Mouse (Mus musculus): ENCODE results near the gene Lce1f.
"Not testable (repeated sequence)": the region's sequence is repeated elsewhere in the genome, so short reads cannot be mapped to it uniquely, and the experiment has no call there.

The Lce1f gene

GRCm38 (mm10) chr3:92720250-92720649 lies at the start of gene Lce1f:
Gene Lce1f (minus strand): TSS chr3:92720350.
- DNase-seq (ENCODE audit: low spot score): no peak

- no peak for DNase-seq (ENCODE audit: low spot score)
Measured at GRCm38 (mm10) chr3:92764965-92765364, 44.8 kb upstream of the Lce1f start, which contains the start of gene Lce1h. Gene Lce1h (minus strand): TSS chr3:92765065.

- DNase-seq (ENCODE audit: low spot score): no peak
Measured at GRCm38 (mm10) chr3:92753197-92753596, 33.0 kb upstream of the Lce1f start.

- no peak for DNase-seq (ENCODE audit: low spot score)
Measured at GRCm38 (mm10) chr3:92752238-92752637, 32.1 kb upstream of the Lce1f start, which contains the start of gene Lce1g. Gene Lce1g (minus strand): TSS chr3:92752338.

- no peak for DNase-seq (ENCODE audit: low spot score)
Measured at GRCm38 (mm10) chr3:92738996-92739395, 18.8 kb upstream of the Lce1f start, which contains the start of gene Gm38119. Gene Gm38119 (minus strand): TSS chr3:92739096.

DNA sequence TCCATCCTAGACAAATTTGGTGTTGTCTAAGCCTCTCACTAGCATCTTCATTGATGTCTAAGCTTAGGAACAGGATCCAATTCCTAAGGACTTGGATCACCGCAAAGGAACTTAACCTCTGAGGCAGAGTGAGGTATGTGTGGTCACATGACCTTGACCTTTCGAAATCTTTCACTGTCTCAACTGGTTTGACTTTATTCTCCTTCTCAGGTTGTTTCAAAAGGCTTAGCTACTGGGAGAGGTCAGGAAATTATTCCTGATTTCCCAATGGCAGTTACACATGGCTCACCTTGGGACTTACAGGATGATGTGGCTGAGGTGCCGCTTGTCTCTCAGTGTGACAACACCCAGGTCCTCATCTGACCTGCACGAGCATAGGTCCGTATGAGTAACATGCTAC lies 2.5 kb upstream of the Lce1f start:
- DNase-seq (ENCODE audit: low spot score): no peak

DNA sequence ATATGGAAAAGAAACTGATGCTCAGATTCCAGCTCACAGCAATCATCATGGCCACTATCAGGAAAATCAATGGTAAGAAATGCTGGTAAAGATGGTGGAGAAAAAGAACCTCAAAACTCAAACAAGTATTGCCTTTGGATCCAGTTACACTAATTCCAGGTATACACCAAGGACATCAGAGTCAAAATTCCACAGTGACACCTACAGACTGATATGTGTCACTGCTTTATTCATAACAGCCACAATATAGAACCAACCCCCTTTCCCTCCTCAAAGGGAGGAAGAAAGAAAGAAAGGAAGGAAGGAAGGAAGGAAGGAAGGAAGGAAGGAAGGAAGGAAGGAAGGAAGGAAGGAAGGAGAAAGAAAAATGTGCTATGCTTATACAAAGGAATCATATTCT lies 5.0 kb downstream of the Lce1f start:
- DNase-seq (ENCODE audit: low spot score): no peak

DNA sequence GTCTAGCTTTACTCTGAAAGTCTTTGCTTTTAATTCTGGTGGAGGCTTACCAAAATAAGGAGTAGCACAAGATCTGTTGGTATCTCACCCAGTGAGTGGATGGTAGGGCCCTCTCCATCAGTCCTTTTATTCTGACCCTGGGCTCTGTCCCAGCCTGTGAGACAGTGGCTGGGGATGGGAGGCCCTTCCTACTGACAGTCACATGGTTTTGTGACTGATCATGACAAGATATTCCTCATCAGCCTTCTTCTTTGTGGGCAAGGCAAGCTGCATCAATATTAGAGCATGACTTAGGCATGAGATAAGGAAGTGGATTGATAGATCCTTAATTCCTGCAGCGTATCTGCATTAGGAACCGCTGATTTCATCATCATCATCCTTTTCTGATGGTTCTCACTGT lies 11.2 kb downstream of the Lce1f start, which contains the start of gene Lce1e:
Lce1e (minus strand) TSS at position 101 of the 400 bp plus-strand sequence.
- DNase-seq (ENCODE audit: low spot score): no peak

DNA sequence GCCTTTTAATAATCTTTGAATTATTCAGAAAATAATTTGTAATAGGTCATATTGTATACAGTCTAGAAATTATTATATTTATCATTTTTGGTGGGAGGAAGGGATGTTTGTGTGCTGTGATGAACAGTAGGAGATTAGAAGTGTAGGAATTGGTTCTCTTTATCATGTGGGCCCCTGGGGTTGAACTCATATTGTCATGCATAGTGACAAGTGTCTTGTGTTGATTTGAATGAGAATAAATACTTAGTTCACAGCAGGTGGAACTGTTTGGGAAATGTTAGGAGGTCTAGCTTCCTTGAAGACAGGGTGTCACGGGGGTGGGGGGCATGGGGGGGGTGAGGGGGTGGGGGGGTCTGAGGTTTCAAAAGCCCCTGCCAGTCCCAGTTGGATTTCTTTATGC lies 25.5 kb downstream of the Lce1f start:
- no peak for DNase-seq (ENCODE audit: low spot score)

- no peak for DNase-seq (ENCODE audit: low spot score)
Measured at GRCm38 (mm10) chr3:92691688-92692087, 28.5 kb downstream of the Lce1f start.

DNA sequence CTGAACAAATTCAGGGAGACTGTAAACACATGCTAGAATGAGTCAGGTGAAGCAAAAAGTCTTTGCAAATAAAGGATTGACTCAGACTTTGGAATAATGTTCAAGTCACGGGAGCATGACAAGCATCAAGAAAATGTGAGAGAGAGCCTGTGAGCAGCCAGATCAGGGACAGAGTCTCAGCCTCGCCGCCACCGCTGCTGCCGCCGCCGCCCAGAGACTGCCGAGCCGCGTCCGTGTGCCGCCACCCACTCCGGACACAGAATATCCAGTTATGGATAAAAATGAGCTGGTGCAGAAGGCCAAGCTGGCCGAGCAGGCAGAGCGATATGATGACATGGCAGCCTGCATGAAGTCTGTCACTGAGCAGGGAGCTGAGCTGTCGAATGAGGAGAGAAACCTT lies 31.0 kb downstream of the Lce1f start:
- not testable (repeated sequence) for DNase-seq (ENCODE audit: low spot score)

DNA sequence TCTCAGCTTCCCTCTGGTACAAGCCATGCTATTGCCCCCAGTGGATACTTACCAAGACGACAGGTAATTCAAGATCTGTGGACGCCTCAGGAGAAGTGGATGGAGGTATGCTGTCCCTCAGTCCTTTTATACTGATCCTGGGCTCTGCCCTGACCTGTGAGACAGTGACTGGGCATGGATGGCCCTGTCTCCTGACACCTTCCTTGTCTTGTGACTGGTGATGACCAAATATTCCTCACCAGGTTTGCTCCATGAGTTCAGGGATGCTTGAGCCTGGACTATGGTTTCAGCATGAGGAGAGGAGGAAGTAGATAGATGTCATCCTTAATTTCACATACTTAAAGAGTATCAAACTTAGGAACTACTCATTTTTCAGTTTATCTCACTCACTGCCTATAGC lies 33.0 kb downstream of the Lce1f start, which contains the start of gene Lce1d:
Lce1d (minus strand) TSS at position 101 of the 400 bp plus-strand sequence.
- no peak for DNase-seq (ENCODE audit: low spot score)

GRCm38 (mm10) chr3:92678947-92679346 lies 41.2 kb downstream of the Lce1f start, which contains the start of gene Lce1c:
Gene Lce1c (plus strand): TSS chr3:92679247.
- no peak for DNase-seq (ENCODE audit: low spot score)

DNA sequence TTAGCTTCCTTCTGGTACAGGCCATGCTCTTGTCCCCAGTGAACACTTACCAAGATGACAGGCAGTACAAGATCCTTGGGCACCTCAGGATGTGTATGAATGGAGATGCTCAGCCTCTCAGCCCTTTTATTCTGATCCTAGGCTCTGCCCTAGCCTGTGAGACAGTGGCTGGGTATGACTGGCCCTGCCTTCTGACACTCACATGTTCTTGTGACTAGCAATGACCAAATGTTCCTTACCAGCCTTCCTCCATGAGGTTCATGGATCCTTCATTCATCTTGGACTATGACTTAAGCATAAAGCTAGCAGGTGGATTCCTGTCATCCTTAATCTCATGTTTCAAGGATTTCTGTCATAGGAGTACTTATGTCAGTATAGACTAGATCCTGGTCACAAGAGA lies 49.9 kb downstream of the Lce1f start, which contains the start of gene Lce1a2:
Lce1a2 (minus strand) TSS at position 101 of the 400 bp plus-strand sequence.
- no peak for DNase-seq (ENCODE audit: low spot score)

Data from testis, postnatal 10 days (tissue).